Mouse (Mus musculus): Measurements from ENCODE around the gene Reln. TPM values are rescaled to one million over a fixed set of nuclear protein-coding genes. Genes with fewer than 3 reads are reported as not detected.

Gene Reln
- polyA plus RNA-seq, 1 experiment: 1.4 TPM

GRCm38 (mm10) chr5:21919281-21919780, 425.2 kb downstream of the Reln start:
- TF ChIP-seq CTCF (IDR thresholded peaks at IDR 0.05; ENCODE audit: low read depth, low read length) (no peak), POLR2A (IDR thresholded peaks at IDR 0.05; ENCODE audit: insufficient read depth, low read length) (no peak), EP300 (IDR thresholded peaks at IDR 0.05; ENCODE audit: insufficient read depth, low read depth, low read length) (no peak)
- no peaks in the 10 kb centered on the region for H3K27me3 ChIP-seq (ENCODE audit: control insufficient read depth, insufficient read depth, low read length, poor library complexity, severe bottlenecking)
- H3K27ac ChIP-seq (ENCODE audit: insufficient read depth, low read length): no peak overlapping the region
- no peaks in the 10 kb centered on the region for H3K36me3 ChIP-seq (ENCODE audit: control insufficient read depth, insufficient read depth, low read length, poor library complexity, severe bottlenecking)
- H3K4me3 ChIP-seq (ENCODE audit: low read depth, low read length): no peak overlapping the region
- no peak overlapping the region for H3K9ac ChIP-seq (ENCODE audit: low read depth, poor library complexity, severe bottlenecking)
- no peaks in the 10 kb centered on the region for H3K9me3 ChIP-seq (replicated peaks; ENCODE audit: control insufficient read depth, insufficient read depth, low read length, poor library complexity, severe bottlenecking)
- H3K4me1 ChIP-seq (ENCODE audit: control insufficient read depth, insufficient read depth, low read length): no peaks in the 10 kb centered on the region

GRCm38 (mm10) chr5:21915973-21916372, 428.5 kb downstream of the Reln start:
- H3K4me3 ChIP-seq (ENCODE audit: low read depth, low read length): no peak overlapping the region
- no peaks in the 10 kb centered on the region for H3K9me3 ChIP-seq (replicated peaks; ENCODE audit: control insufficient read depth, insufficient read depth, low read length, poor library complexity, severe bottlenecking)
- H3K36me3 ChIP-seq (ENCODE audit: control insufficient read depth, insufficient read depth, low read length, poor library complexity, severe bottlenecking): no peaks in the 10 kb centered on the region
- TF ChIP-seq POLR2A (IDR thresholded peaks at IDR 0.05; ENCODE audit: insufficient read depth, low read length): no peak
- TF ChIP-seq EP300 (IDR thresholded peaks at IDR 0.05; ENCODE audit: insufficient read depth, low read depth, low read length): no peak
- TF ChIP-seq CTCF (IDR thresholded peaks at IDR 0.05; ENCODE audit: low read depth, low read length): no peak
- no peaks in the 10 kb centered on the region for H3K4me1 ChIP-seq (ENCODE audit: control insufficient read depth, insufficient read depth, low read length)
- H3K27me3 ChIP-seq (ENCODE audit: control insufficient read depth, insufficient read depth, low read length, poor library complexity, severe bottlenecking): no peaks in the 10 kb centered on the region
- H3K27ac ChIP-seq (ENCODE audit: insufficient read depth, low read length): no peak overlapping the region
- H3K9ac ChIP-seq (ENCODE audit: low read depth, poor library complexity, severe bottlenecking): no peak overlapping the region

- Histone ChIP-seq H3K9me3 (replicated peaks; ENCODE audit: control insufficient read depth, insufficient read depth, low read length, poor library complexity, severe bottlenecking) (no peaks in the 10 kb centered on the region), H3K36me3 (ENCODE audit: control insufficient read depth, insufficient read depth, low read length, poor library complexity, severe bottlenecking) (no peaks in the 10 kb centered on the region), H3K4me1 (ENCODE audit: control insufficient read depth, insufficient read depth, low read length) (no peaks in the 10 kb centered on the region), H3K27me3 (ENCODE audit: control insufficient read depth, insufficient read depth, low read length, poor library complexity, severe bottlenecking) (no peaks in the 10 kb centered on the region), H3K9ac (ENCODE audit: low read depth, poor library complexity, severe bottlenecking) (no peak overlapping the region), H3K4me3 (ENCODE audit: low read depth, low read length) (no peak overlapping the region), H3K27ac (ENCODE audit: insufficient read depth, low read length) (no peak overlapping the region)
- TF ChIP-seq POLR2A (IDR thresholded peaks at IDR 0.05; ENCODE audit: insufficient read depth, low read length) (no peak), EP300 (IDR thresholded peaks at IDR 0.05; ENCODE audit: insufficient read depth, low read depth, low read length) (no peak), CTCF (IDR thresholded peaks at IDR 0.05; ENCODE audit: low read depth, low read length) (no peak)
Measured at GRCm38 (mm10) chr5:21914776-21915175, 429.7 kb downstream of the Reln start.

- Histone ChIP-seq H3K4me1 (ENCODE audit: control insufficient read depth, insufficient read depth, low read length) (no peaks in the 10 kb centered on the region), H3K27me3 (ENCODE audit: control insufficient read depth, insufficient read depth, low read length, poor library complexity, severe bottlenecking) (no peaks in the 10 kb centered on the region), H3K9me3 (replicated peaks; ENCODE audit: control insufficient read depth, insufficient read depth, low read length, poor library complexity, severe bottlenecking) (no peaks in the 10 kb centered on the region), H3K27ac (ENCODE audit: insufficient read depth, low read length) (no peak overlapping the region), H3K4me3 (ENCODE audit: low read depth, low read length) (no peak overlapping the region), H3K36me3 (ENCODE audit: control insufficient read depth, insufficient read depth, low read length, poor library complexity, severe bottlenecking) (no peaks in the 10 kb centered on the region), H3K9ac (ENCODE audit: low read depth, poor library complexity, severe bottlenecking) (no peak overlapping the region)
- TF ChIP-seq POLR2A (IDR thresholded peaks at IDR 0.05; ENCODE audit: insufficient read depth, low read length) (no peak), EP300 (IDR thresholded peaks at IDR 0.05; ENCODE audit: insufficient read depth, low read depth, low read length) (no peak), CTCF (IDR thresholded peaks at IDR 0.05; ENCODE audit: low read depth, low read length) (no peak)
Measured at GRCm38 (mm10) chr5:21912835-21913530, 431.5 kb downstream of the Reln start.

GRCm38 (mm10) chr5:21910726-21911125, 433.8 kb downstream of the Reln start:
- H3K36me3 ChIP-seq (ENCODE audit: control insufficient read depth, insufficient read depth, low read length, poor library complexity, severe bottlenecking): no peaks in the 10 kb centered on the region
- no peaks in the 10 kb centered on the region for H3K27me3 ChIP-seq (ENCODE audit: control insufficient read depth, insufficient read depth, low read length, poor library complexity, severe bottlenecking)
- no peak overlapping the region for H3K27ac ChIP-seq (ENCODE audit: insufficient read depth, low read length)
- no peak overlapping the region for H3K9ac ChIP-seq (ENCODE audit: low read depth, poor library complexity, severe bottlenecking)
- H3K4me3 ChIP-seq (ENCODE audit: low read depth, low read length): no peak overlapping the region
- TF ChIP-seq POLR2A (IDR thresholded peaks at IDR 0.05; ENCODE audit: insufficient read depth, low read length): no peak
- TF ChIP-seq CTCF (IDR thresholded peaks at IDR 0.05; ENCODE audit: low read depth, low read length): no peak
- TF ChIP-seq EP300 (IDR thresholded peaks at IDR 0.05; ENCODE audit: insufficient read depth, low read depth, low read length): no peak
- H3K4me1 ChIP-seq (ENCODE audit: control insufficient read depth, insufficient read depth, low read length): no peaks in the 10 kb centered on the region
- no peaks in the 10 kb centered on the region for H3K9me3 ChIP-seq (replicated peaks; ENCODE audit: control insufficient read depth, insufficient read depth, low read length, poor library complexity, severe bottlenecking)

GRCm38 (mm10) chr5:21909713-21910112, 434.8 kb downstream of the Reln start:
- Histone ChIP-seq H3K27ac (ENCODE audit: insufficient read depth, low read length) (no peak overlapping the region), H3K27me3 (ENCODE audit: control insufficient read depth, insufficient read depth, low read length, poor library complexity, severe bottlenecking) (no peaks in the 10 kb centered on the region), H3K4me3 (ENCODE audit: low read depth, low read length) (no peak overlapping the region), H3K9ac (ENCODE audit: low read depth, poor library complexity, severe bottlenecking) (no peak overlapping the region), H3K36me3 (ENCODE audit: control insufficient read depth, insufficient read depth, low read length, poor library complexity, severe bottlenecking) (no peaks in the 10 kb centered on the region), H3K4me1 (ENCODE audit: control insufficient read depth, insufficient read depth, low read length) (no peaks in the 10 kb centered on the region), H3K9me3 (replicated peaks; ENCODE audit: control insufficient read depth, insufficient read depth, low read length, poor library complexity, severe bottlenecking) (no peaks in the 10 kb centered on the region)
- TF ChIP-seq POLR2A (IDR thresholded peaks at IDR 0.05; ENCODE audit: insufficient read depth, low read length) (no peak), CTCF (IDR thresholded peaks at IDR 0.05; ENCODE audit: low read depth, low read length) (no peak), EP300 (IDR thresholded peaks at IDR 0.05; ENCODE audit: insufficient read depth, low read depth, low read length) (no peak)

Data from ES-Bruce4 (cell line).